Mouse (Mus musculus) testis, adult 2 months (tissue): ENCODE data around the gene Zfp64.

Source experiments
- CTCF ChIP-seq: fragments of 200-500 bp; IDR thresholded peaks from 2 replicates; pipeline ENCODE4 v1.5.1; 2012; ENCODE audit warnings: low read depth, mild to moderate bottlenecking, inconsistent platforms, low read length, moderate library complexity; ENCODE audit not compliant: control insufficient read depth, insufficient read depth, insufficient replicate concordance
- POLR2A ChIP-seq: fragments of 200-500 bp; IDR thresholded peaks from 2 replicates; pipeline ENCODE4 v1.6.1; 2012; ENCODE audit warnings: low read depth, mild to moderate bottlenecking, inconsistent platforms, low read length, moderate library complexity; ENCODE audit not compliant: control insufficient read depth

DNA sequence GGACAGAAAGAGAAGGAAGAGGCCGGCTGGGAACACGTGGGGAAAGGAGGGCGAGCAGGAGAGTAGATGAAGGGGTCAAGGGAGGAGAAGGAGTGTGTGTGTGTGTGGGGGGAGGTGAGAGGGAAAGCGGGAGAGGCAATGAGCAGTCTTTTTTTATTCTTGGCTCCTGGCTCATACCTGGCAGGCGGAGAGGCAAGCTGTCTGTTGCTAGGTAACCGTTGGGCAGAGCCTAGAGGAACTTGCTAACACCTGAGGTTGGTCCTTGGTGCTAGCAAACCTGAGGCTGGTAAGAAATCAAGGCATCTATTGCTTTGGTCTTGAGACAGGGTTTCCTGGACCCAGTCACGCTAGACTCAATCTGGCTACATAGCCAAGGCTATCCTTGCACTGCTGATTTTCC, 98.7 kb downstream of the Zfp64 start:
- TF ChIP-seq CTCF: no peak
- TF ChIP-seq POLR2A: no peak
